Mouse (Mus musculus): ENCODE results near the gene Slc39a5.

The Slc39a5 gene

GRCm38 (mm10) chr10:128401056-128401455, at the start of gene Slc39a5:
Slc39a5 (minus strand) TSS chr10:128401229.
- no peak for DNase-seq (ENCODE audit: low spot score in 2 of 2)

DNA sequence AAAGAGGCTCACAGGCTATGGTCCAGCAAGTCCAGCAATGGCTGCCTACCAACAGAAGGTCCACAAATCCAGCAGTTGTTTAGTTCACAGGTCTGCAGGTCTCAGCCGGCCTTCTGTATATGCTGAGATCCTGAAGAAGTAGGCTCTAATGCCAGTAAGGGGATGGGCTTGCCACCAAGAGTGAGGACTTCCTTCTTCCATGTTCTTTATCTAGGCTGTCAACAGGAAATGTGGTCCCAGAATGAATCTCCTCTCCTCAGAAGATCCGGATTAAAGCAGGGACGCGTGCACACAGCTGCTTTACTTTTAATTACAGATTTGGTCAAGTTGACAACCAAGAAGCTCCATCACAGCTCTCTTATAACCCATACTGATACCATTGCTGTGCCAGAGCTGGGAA, 44.4 kb upstream of the Slc39a5 start:
- DNase-seq (ENCODE audit: low spot score in 2 of 2): no peak

GRCm38 (mm10) chr10:128444354-128444753, 43.3 kb upstream of the Slc39a5 start:
- no peak for DNase-seq (ENCODE audit: low spot score in 2 of 2)

DNA sequence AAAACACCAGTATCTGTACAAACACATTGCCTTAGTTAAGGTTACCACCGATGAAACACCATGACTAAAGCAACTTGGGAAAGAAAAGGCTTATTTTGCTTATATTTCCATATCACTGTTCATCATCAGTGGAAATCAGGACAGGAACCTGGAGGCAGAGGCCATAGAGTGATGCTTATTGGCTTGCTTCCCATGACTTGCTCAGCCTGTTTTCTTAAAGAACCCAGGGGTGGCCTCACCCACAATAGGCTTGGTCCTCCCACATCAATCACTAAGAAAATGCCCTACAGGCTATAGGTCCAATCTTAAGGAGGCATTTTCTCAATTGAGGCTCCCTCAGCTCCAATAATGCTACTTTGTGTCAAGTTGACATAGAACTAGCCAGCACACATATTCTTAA, 41.7 kb upstream of the Slc39a5 start:
- no peak for DNase-seq (ENCODE audit: low spot score in 2 of 2)

DNA sequence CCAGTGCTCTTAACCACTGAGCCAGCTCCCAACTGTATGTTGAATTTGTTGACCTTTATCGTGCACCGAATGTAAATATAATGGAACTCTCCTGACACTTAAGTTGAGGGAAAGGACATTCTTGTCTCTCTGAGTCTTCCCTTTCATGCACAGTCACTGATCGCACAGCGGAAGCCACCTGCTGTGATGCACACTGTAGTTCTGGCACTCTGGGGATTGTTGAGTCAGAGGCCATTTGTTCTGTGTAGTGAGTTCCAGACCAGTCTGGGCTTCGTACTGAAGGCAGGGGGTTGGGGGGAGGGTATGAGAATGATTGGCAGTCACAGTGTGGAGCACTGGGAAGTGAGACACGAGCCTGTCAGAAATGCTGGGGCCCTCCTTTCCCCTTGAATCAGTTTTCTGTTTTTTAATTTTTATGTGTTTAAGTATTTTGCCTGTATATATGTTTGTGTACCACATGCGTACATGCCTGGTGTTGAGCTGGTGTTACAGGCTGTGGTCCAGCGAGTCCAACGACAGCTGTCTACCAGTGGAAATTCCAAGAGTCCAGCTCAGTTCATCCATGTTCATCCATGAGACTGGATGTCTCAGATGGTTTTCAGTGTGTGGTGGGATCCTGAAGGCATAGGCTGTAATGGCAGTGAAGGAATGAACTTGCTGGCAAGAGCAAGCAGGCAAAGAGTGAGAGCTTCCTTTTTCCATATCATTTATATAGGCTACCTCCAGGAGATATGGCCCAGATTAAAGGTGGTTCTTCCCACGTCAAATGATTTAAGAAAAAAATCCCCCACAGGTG, 40.5 kb upstream of the Slc39a5 start:
- no peak for DNase-seq (ENCODE audit: low spot score in 2 of 2)

- peak; percentile 37 to 45 for DNase-seq (ENCODE audit: low spot score in 2 of 2)
Measured at GRCm38 (mm10) chr10:128440407-128440806, 39.4 kb upstream of the Slc39a5 start.

- peak; percentile 89 for DNase-seq (ENCODE audit: low spot score in 2 of 2)
Measured at GRCm38 (mm10) chr10:128438675-128439279, 37.7 kb upstream of the Slc39a5 start.

GRCm38 (mm10) chr10:128436376-128436775, 35.3 kb upstream of the Slc39a5 start:
- DNase-seq (ENCODE audit: low spot score in 2 of 2): peak in 1 of 2 experiments; percentile 49

DNA sequence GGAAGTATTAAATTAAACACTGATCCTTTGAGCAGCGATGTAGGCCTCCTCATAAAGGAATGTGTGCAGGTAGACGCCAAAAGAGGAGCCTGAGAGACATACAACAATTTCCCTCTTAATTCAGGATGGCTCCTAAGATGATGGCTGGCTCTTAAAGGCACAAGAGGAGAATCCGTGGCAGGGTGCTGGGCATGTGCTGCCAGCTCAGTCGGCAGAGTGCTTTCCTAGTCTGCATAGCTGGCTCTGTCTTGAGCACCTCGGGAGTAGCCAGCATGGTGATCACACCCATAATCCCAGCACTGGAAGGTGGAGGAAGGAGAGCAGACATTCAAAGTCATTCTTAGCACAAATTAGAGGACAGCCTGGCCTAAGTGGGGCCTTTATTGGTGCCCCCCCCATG, 34.8 kb upstream of the Slc39a5 start:
- DNase-seq (ENCODE audit: low spot score in 2 of 2): no peak

GRCm38 (mm10) chr10:128435186-128435823, 34.3 kb upstream of the Slc39a5 start:
- DNase-seq (ENCODE audit: low spot score in 2 of 2): peak; percentile 62 to 64

- peak; percentile 71 for DNase-seq (ENCODE audit: low spot score in 2 of 2)
Measured at GRCm38 (mm10) chr10:128434681-128435080, 33.7 kb upstream of the Slc39a5 start.

- no peak for DNase-seq (ENCODE audit: low spot score in 2 of 2)
Measured at GRCm38 (mm10) chr10:128433417-128433816, 32.4 kb upstream of the Slc39a5 start.

DNA sequence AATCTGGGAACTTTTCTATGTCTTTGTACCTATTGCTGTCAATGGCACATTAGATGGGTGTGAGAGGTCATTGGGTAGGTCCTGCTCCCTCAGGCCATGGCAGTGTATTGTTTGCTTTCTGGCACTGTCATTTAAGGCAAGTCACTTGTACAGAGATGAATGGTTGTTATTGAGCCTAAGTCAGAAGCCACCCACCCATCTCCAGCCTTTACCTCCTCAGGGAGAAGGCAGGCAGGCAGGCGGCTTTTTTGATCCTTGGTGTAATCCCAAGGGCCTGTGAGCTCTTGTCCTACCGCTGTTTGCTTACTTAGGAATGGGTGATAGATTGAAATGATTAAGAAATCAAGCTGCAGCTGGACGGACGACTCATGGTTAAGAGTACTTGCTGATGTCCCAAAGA, 28.4 kb upstream of the Slc39a5 start:
- DNase-seq (ENCODE audit: low spot score in 2 of 2): no peak

GRCm38 (mm10) chr10:128429052-128429451, 28.0 kb upstream of the Slc39a5 start:
- DNase-seq (ENCODE audit: low spot score in 2 of 2): no peak

DNA sequence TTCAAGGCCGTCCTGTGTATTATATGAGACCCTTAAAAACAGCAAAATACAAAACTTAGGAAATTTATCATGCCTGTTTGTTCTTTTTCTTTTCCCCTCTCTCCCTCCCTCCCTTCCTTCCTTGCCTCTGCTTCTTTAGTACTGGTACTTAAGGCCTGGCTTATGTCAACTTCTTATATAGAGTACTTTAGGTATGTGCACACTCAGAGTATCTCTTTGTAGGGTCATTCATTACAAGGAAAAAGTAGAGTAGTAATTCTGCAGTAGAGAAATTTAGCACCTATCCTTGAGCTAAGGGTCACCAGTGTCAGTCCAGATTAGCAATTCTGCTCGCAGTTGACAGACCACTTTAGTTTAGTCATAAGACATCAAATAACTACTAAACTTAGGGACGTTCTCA, 24.2 kb upstream of the Slc39a5 start:
- no peak for DNase-seq (ENCODE audit: low spot score in 2 of 2)

DNA sequence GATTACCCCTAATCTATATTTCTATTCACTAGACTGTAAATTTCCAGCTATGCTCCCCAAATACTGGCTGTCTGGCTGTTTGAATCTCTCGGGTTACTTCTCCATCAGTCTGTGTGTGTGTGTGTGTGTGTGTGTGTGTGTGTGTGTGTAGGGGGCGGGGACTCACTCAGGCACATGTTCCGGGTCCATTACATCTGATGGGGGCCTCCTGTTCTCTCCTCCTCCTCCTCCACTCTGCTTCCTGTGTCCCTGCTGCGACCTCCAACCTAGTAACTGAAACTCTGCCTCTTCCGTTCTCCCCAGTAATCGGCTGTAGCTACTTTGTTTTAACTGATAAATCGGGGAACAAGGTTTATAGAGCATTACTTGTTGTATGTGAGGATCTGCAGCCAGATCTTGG, 23.6 kb upstream of the Slc39a5 start:
- DNase-seq (ENCODE audit: low spot score in 2 of 2): peak; percentile 50

DNA sequence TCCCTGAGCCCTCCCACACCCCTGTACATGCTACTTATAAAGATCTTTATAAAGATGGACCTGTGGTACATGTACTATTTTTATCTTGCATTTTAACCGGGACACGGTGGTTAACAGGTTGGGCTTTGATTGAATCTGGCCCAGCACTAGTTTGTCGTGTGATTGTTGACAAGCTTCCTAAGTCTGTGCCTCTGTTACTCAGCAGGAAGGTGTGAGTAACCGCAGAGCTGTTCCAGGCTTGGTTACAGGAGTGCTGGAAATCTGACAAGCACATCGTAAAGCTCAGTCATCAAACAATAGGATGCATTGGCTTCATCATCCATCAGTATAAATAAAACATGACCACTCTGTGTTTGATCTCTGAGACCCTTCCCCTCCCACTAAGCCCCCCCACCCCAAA, 21.4 kb upstream of the Slc39a5 start:
- DNase-seq (ENCODE audit: low spot score in 2 of 2): no peak

GRCm38 (mm10) chr10:128414848-128415247, 13.8 kb upstream of the Slc39a5 start:
- DNase-seq (ENCODE audit: low spot score in 2 of 2): no peak

DNA sequence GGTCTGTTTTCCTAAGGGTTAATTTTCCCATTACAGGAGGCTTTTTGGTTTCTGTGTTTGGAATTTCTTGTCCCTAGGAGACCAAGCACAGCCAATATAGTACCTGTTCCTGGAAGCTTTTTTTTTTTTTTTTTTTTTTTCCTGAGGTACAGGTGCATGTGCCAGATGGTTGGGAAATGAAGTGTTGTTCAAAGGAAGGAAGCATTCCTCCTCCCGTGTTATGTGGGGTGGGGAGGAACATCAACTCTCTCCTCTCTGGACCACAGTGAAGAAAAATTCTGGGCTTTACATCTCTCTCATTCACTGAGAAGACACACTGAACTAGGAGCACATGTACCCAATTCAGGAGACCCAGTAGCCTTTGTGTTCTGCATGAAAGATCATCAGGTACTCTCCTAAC, 12.0 kb upstream of the Slc39a5 start:
- DNase-seq (ENCODE audit: low spot score in 2 of 2): no peak

GRCm38 (mm10) chr10:128412558-128412957, 11.5 kb upstream of the Slc39a5 start:
- DNase-seq (ENCODE audit: low spot score in 2 of 2): no peak

- peak in 1 of 2 experiments; percentile 18 for DNase-seq (ENCODE audit: low spot score in 2 of 2)
Measured at GRCm38 (mm10) chr10:128412055-128412381, 11.0 kb upstream of the Slc39a5 start.

- peak; percentile 97 for DNase-seq (ENCODE audit: low spot score in 2 of 2)
Measured at GRCm38 (mm10) chr10:128411211-128412054, 10.4 kb upstream of the Slc39a5 start, which contains the start of the genes Nabp2 and Rnf41. Nabp2 (minus strand) TSS chr10:128411492. Rnf41 (plus strand) TSS chr10:128411657.
